Comparison of ENCODE assay signal across 12 mouse cellular contexts in the genomic region with DNA sequence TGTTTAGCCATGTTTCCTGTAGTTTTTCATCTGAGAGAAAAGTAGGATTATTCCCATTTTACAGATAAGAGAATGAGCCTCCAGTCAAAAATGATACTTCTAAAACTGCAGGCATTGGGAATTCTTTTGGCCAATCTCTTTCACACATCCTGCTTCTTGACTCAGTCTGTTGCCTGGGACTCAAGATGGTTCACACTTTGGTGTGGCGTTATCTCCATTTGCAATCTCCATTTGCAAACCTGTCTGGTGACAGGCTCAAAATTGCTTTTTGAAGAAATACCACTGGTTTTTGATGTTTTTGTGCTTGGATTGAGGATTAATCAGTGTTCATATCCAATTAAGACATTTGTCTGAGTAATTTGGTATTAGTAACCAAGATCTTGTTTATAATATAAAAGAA. TPM values are rescaled to one million over a fixed set of nuclear protein-coding genes. Genes with fewer than 3 reads are reported as not detected.
A peak's percentile ranks its signal among the peaks of the same experiment; 100 is the strongest.
DNase-seq lines count a peak whose midpoint lies in the region; ATAC-seq and TF ChIP-seq lines count a peak whose summit lies in the region.
"Had no signal": no experiment of that assay in that cellular context is flagged by ENCODE, and none has a peak within 500 bp of the region (broad histone marks: within the 10 kb centered on the region; RNA-seq: fewer than 3 reads in every experiment).

No protein-coding gene starts in this region.

- no peak overlapping the region for H3K4me3 ChIP-seq in heart, postnatal 0 days (ENCODE audit: low read depth, low read length)
- H3K4me3 ChIP-seq in embryonic facial prominence, embryonic 12.5 days, result no peak overlapping the region
- no peak overlapping the region for H3K4me3 ChIP-seq in limb, embryonic 12.5 days (replicated peaks)

- H3K9me3 ChIP-seq in heart, postnatal 0 days (replicated peaks; ENCODE audit: control insufficient read depth, low read length), result no peaks in the 10 kb centered on the region
- no peaks in the 10 kb centered on the region for H3K9me3 ChIP-seq in embryonic facial prominence, embryonic 12.5 days
- H3K9me3 ChIP-seq in limb, embryonic 12.5 days, result no peaks in the 10 kb centered on the region

- H3K27ac ChIP-seq in heart, postnatal 0 days (ENCODE audit: low read depth), result no peak overlapping the region
- H3K27ac ChIP-seq in embryonic facial prominence, embryonic 12.5 days, result no peak overlapping the region
- no peak overlapping the region for H3K27ac ChIP-seq in limb, embryonic 12.5 days

- TF ChIP-seq EP300 in heart, postnatal 0 days (IDR thresholded peaks at IDR 0.05; ENCODE audit: low read depth), result no peak

- no peaks in the 10 kb centered on the region for H3K36me3 ChIP-seq in heart, postnatal 0 days (replicated peaks; ENCODE audit: control insufficient read depth, insufficient read depth, low read length)
- 0 out of 2 replicates have a peak, but pooled peaks cover 4% of the 10 kb centered on the region for H3K36me3 ChIP-seq in embryonic facial prominence, embryonic 12.5 days
- H3K36me3 ChIP-seq in limb, embryonic 12.5 days, result peaks cover 18% of the 10 kb centered on the region

- no peaks in the 10 kb centered on the region for H3K27me3 ChIP-seq in heart, postnatal 0 days (ENCODE audit: control insufficient read depth, insufficient read depth, low read length)
- H3K27me3 ChIP-seq in embryonic facial prominence, embryonic 12.5 days, result no peaks in the 10 kb centered on the region
- no peaks in the 10 kb centered on the region for H3K27me3 ChIP-seq in limb, embryonic 12.5 days

- peak overlapping the region; percentile 24; the same call in 1 of the 2 replicates for H3K4me2 ChIP-seq in heart, postnatal 0 days (ENCODE audit: low read depth, low read length)
- H3K4me2 ChIP-seq in embryonic facial prominence, embryonic 12.5 days (replicated peaks), result peak overlapping the region; percentile 11
- peak overlapping the region; percentile 40 for H3K4me2 ChIP-seq in limb, embryonic 12.5 days

- peaks cover 18% of the 10 kb centered on the region for H3K4me1 ChIP-seq in heart, postnatal 0 days (ENCODE audit: control insufficient read depth, insufficient read depth)
- H3K4me1 ChIP-seq in embryonic facial prominence, embryonic 12.5 days, result peaks cover 26% of the 10 kb centered on the region; the same call in 1 of the 2 replicates
- peaks cover 48% of the 10 kb centered on the region for H3K4me1 ChIP-seq in limb, embryonic 12.5 days (replicated peaks)

- WGBS in heart, postnatal 0 days, result 90% methylated on average over 1 of the region's 1 CpGs
- 86% methylated on average over 1 of the region's 1 CpGs for WGBS in embryonic facial prominence, embryonic 12.5 days
- WGBS in limb, embryonic 12.5 days, result 85% methylated on average over 1 of the region's 1 CpGs

- no peak for TF ChIP-seq CTCF in heart, postnatal 0 days (IDR thresholded peaks at IDR 0.05; ENCODE audit: low read depth)

- no peak for DNase-seq in heart, postnatal 0 days (ENCODE audit: low spot score)
- DNase-seq in heart, adult 18-20 months, result no peak
- DNase-seq in CD4-positive helper T cell, adult 2 months (ENCODE audit: low read depth, low spot score), result peak; percentile 45
- DNase-seq in right cerebral cortex, adult 2 months (ENCODE audit: low spot score in 2 of 2), result no peak
- DNase-seq in cerebellum, adult 9-10 months, result no peak
- DNase-seq in adrenal gland, postnatal 25 days, result no peak
- DNase-seq: gastrocnemius, postnatal 10 days; right cerebral cortex, adult 18-20 months; thymus, adult 2 months had no signal

- H3K9ac ChIP-seq in heart, postnatal 0 days (replicated peaks; ENCODE audit: low read depth, low read length), result no peak overlapping the region
- no peak overlapping the region for H3K9ac ChIP-seq in embryonic facial prominence, embryonic 12.5 days
- no peak overlapping the region for H3K9ac ChIP-seq in limb, embryonic 12.5 days (replicated peaks)

- no peak for ATAC-seq in heart, postnatal 0 days (ENCODE audit: insufficient read depth, low read depth)
- no peak for ATAC-seq in embryonic facial prominence, embryonic 12.5 days (ENCODE audit: insufficient number of reproducible peaks, insufficient read depth, low FRiP score, low TSS enrichment)
- no peak for ATAC-seq in limb, embryonic 12.5 days (ENCODE audit: insufficient number of reproducible peaks, insufficient read depth, low FRiP score, low TSS enrichment, low read depth)

RNA-seq across cellular contexts. Expression of gene Skil, which starts 3.7 kb away (rescaled TPM):
- 13.1 and 17.9 TPM in 2 replicates for total RNA-seq in heart, postnatal 0 days (2014; rRNA removed; ENCODE audit: low replicate concordance)
- 10.7 and 10.9 TPM in 2 replicates for polyA plus RNA-seq in heart, postnatal 0 days (2015; fragmentation: Nextera tagmentation; extraction: Ambion mirVana)
- total RNA-seq in heart, adult 18-20 months (2021), result 10 to 100 TPM; 13.6 to 14.0 TPM
- polyA plus RNA-seq in embryonic facial prominence, embryonic 12.5 days (2016; fragmentation: Nextera tagmentation; extraction: Ambion mirVana), result 33.5 and 34.9 TPM in 2 replicates
- 34.5 and 36.2 TPM in 2 replicates for polyA plus RNA-seq in limb, embryonic 12.5 days (2016; fragmentation: Nextera tagmentation; extraction: Ambion mirVana)
- 32.9 and 39.3 TPM in 2 replicates for total RNA-seq in adrenal gland, postnatal 25 days (2021)

RNA-seq across cellular contexts. Expression of gene Cldn11, which starts 51.2 kb away (rescaled TPM):
- total RNA-seq in heart, postnatal 0 days (2014; rRNA removed; ENCODE audit: low replicate concordance), result 5.6 and 9.3 TPM in 2 replicates
- 4.8 and 6.0 TPM in 2 replicates for polyA plus RNA-seq in heart, postnatal 0 days (2015; fragmentation: Nextera tagmentation; extraction: Ambion mirVana)
- 1 to 10 TPM in 1 of 2 experiments, under 1 TPM in 1; 0.32 to 1.3 TPM for total RNA-seq in heart, adult 18-20 months (2021)
- 32.1 and 38.7 TPM in 2 replicates for polyA plus RNA-seq in embryonic facial prominence, embryonic 12.5 days (2016; fragmentation: Nextera tagmentation; extraction: Ambion mirVana)
- 4.9 and 5.2 TPM in 2 replicates for polyA plus RNA-seq in limb, embryonic 12.5 days (2016; fragmentation: Nextera tagmentation; extraction: Ambion mirVana)
- total RNA-seq in adrenal gland, postnatal 25 days (2021), result 6.6 and 9.4 TPM in 2 replicates
- total RNA-seq: megakaryocyte, adult 5-6 weeks had no signal
